Mouse (Mus musculus) large intestine, adult 2 months (tissue): ENCODE data around the gene Anapc11. TPM values are rescaled to one million over a fixed set of nuclear protein-coding genes. Genes with fewer than 3 reads are reported as not detected.
"Not testable (repeated sequence)": the region's sequence is repeated elsewhere in the genome, so short reads cannot be mapped to it uniquely, and the experiment has no call there.

ENCODE experiments used
- DNase-seq: peaks from one replicate; pipeline ENCODE4 v3.0.0-alpha.2; 2012; ENCODE audit warnings: low read depth, low spot score
- WGBS: fragments of 180-500 bp; shearing (Covaris S2); methylation state at CpG from one replicate; pipeline ENCODE4 v1.1.7; 2018; 5-methylcytosine and 5-hydroxymethylcytosine counted together
- polyA plus RNA-seq: library from polyadenylated mRNA; depleted of rRNA; stranded (reverse); fragments of >200 nt; gene quantifications from 2 replicates; pipeline ENCODE4 v1.2.3, GENCODE M21; 2012

Gene Anapc11
- polyA plus RNA-seq, 1 experiment = 85.4 TPM

DNA sequence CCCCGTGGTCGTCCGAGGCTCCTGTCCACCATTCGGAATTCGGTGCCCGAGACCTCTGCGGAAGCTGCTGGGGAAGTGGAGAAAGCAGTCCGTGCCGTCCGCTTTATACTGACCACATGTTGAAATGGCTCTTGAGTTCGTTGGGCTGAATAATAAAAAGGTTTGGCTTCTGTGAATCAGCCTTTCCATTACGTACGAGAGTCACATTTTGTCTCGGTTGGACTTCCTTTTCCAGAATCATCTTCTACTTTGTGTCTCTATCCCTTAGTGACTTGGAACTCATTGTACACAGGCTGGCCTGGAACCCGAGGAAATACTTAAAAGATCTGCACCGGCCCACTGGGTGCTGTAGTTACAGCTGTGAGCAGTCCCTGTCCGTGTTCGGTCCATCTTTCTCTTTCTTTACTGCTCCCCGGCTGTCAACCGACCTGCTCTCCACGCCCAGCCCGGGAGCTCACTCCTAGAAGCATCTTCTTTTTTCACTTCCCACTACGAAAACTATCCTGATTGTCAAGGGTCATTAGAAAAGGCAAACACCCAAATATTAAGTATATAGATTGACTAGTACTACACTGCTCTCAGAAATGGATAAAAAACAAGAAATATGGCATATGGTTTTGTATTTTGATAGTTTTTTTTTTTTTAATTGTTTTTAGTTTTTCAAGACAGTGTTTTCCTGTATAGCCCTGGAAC, 24.5 kb upstream of the Anapc11 start:
- under 1% methylated on average over 23 of the region's 23 CpGs for WGBS
- no peak for DNase-seq

DNA sequence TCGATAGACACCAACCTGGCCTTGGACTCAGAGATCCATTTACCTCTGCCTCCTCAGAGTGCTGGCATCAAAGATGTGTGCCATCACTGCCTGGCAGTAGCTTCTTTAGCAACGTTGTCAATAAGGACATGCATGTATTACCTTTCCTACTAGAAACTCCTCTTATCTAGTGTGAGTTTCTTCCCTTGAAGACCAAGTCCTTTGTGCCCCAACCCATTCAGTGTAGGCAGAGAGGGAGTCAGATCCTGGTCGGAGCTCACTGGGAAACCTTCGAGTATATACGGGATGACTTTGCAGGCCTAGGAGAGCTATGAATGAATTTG, 24.0 kb upstream of the Anapc11 start:
- 27% methylated on average over 5 of the region's 5 CpGs for WGBS
- DNase-seq = no peak

DNA sequence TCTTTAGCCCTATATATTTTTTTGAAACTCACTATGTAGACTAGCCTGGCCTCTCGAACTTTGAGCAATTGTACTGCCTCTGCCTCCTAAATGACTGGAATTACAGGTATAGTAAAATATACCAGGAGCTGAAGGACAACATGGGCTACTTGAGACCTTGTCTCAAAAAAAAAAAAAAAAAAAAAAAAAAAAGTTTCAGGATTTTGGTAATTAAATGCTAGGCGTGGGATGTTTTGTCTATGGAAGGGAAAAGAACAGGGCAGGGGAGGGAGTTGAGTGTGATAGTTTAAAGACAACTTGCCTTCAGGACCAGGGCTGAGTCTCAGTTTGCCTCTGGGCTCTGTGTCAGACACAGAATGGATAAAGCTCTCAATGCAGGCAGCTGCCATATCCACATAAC, 23.2 kb upstream of the Anapc11 start:
- WGBS = 69% methylated on average over 2 of the region's 2 CpGs
- no peak for DNase-seq

DNA sequence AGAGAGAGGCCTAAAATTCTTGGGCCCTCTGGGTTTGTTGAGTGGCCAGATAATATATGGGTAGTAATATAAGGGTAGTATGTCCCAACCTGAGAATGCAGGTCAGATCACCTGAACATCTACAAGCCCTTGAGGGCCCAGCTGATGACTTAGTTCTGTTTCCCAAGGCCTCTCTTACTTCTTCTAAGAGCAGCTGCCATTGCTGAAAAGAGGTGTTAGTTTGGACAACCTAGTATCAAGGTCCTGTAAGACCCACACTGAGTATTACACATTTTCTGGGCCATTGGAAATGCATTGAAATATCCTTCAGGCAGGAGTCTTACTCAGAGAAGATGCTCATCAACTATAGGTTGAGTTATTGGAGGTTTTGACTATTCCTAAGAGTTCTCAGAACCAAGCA, 22.3 kb upstream of the Anapc11 start:
- DNase-seq = no peak

DNA sequence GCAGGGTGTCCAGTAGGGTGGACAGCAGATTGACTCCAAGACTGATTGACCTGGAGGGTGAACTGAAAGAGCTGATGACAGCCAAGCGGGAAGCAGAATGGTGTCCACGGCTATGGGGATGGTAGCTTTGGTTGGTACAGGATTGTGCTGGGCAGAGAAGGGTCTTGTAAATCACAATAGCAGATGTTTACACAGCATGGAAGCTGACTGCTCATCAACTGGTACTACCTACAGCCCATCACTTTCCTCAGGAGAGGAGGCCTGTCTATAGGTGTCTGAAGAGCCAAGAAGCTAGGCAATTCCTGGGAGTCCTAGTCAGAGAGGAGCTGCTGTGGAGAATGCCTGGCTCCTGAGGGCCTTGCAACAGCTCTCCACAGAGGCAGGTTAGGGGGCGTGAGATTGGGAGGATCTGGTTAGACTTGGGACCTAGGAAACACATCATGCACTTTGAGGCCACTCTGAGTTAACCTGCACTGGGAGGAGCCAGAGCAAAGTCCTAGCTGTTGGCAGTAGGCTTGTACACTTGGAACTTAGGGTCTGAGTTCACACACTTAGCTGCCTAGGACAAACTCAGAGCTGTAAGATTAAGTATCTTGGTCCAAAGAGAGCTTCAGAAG, 21.7 kb upstream of the Anapc11 start:
- no peak for DNase-seq
- 74% methylated on average over 3 of the region's 3 CpGs for WGBS

DNA sequence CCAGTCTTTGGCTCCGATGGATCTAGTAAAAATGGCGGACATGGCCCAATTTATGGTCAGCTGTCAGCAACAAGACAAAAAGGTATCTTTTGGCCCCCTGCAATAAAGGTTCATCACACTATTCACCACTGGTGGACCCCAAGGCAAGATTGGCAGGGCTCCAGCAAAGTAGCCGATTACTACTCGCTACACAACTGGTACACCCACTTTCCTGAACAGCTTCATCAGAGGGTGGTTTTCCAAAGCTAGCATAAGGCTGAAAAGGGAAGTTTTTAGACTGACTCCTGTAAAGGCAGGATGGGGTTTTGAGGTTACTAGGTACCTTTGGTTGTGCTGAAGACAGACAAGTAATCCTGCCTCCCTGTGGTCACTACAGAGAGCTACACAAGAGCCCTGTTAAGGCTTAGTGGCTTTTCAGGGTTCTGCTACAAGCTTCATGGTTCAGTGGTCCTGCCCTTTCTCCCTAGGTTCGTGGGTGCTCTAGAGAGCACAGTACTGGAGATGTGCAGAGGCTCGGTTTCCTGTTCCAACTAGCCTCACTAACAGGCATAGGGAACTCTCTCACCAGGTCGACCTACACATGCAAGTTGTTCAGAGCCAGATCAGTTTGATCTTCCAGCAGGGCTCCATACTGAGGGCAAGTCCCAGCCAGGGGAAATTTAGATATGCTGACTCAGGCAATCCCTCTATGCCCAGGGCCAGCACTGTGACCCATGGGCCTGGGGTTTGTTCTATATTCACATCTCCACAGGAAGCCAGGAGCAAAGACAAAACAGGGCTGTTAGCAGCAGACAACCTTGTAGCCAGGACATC, 20.8 kb upstream of the Anapc11 start:
- WGBS = 67% methylated on average over 7 of the region's 7 CpGs
- DNase-seq = no peak

DNA sequence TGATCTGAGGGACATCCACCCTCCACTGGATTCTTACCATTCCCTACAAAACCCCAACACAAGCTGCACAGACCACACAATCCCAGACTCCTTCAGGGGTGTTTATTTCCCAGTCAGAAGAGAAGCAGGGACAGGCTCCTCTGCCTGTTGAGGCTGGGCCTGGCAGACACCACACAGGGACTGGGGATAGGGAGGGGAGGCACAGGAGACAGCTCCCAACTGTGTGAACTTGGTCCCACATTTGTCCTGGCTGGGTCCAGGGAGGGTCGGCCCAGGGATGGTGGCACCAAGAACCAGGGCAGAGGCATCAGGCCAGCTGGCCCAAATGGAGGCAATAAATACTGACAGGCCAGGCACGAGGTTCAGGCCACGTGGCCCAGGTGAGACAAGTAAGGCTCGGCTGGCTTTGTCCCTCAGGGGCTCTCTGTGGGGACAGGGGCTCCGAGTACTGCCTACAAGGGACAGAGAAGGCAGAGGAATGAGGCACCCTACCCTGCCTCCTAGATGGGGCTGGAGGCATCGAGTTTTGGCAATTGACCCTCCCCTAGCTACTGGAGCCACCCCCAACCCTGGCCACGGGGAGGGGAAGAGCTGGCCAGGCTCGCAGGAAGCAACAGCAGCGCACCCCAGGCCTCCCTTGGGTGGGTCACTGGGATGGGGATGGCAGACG, 20.1 kb upstream of the Anapc11 start:
- 59% methylated on average over 10 of the region's 10 CpGs for WGBS

DNA sequence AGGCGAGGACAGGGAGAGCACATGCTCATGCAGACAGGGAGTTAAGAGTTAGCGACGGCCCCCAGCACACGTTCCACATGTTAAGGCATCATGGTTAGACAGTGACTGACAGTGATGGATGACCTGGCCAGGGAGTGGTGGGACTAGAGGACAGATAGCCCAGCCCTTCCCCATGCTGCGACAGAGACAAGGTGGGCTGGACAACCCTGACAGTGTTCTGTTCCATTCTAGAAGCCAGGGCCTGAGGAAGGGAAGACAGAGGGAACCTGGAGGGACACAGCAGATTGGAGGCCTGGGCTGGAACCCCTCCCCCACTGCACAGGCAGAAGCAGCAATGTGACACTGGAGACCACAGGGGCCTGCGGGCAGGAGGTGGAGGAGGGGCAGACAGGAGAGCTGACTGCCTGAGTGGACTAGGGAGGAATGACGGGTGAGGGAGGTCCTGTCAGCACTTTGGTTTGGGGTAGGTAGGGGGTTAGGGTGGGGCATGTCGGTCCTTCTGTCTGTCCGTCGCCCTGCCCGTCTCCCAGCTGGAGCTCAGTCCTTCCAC, 19.5 kb upstream of the Anapc11 start:
- no peak for DNase-seq
- WGBS = 88% methylated on average over 11 of the region's 11 CpGs

More for the DNA sequence above, 20.1 kb upstream of the Anapc11 start:
- no peak for DNase-seq

DNA sequence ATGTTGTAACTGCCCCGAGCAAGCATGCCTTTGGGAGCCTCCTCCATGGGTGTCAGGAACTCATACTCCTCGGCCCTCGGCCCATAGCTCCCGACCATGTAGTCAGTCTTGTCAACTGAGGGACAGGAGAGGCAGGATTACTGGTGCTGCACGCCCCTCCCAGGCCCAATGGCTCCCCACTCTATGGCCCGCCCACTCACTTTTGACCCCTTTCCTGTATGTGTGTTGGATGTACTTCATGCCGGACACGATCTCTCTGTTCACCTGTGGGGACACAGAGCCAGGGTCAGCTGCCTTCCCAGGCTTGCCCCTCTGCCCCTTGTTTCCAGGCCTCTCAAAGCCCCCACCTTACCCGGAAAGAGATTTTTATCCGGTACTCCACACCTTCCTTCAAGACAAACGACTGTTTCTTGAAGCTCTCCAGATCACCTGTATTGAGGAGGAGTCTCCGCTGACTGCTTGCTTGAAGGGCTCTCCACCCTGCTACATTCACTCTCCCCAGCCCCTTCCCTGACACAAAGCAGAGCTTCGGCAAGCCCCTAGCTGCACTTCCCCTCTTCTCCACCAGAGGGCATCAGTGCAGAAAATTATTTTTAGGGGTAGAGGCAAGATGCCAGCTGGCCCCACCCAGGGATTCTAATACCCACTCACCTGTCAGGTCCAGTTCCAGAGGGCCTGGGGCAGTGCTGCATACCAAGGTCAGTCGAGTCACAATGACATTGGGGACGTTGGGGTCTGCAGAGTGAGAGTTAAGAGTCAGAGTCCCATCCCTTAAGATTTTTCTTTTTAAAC, 18.7 kb upstream of the Anapc11 start:
- no peak for DNase-seq

DNA sequence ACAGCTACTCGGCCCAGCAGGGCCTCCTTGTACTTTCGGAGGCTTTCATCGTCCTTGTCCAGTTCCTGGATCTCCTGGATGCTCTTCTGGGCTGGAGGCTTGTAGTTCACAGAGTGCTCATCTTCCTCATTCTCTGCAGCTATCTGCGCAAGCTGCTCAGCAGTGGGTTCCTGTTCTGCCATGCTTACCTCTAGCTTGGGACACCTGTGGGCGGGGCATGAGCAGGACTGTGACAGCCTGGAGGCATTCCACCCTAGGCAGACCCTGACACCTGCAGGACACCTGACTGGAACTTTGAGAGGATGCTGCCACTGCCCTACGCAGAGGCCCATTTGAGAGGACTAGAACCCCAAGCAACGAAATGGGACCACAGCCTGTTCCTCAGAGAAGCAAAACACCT, 18.0 kb upstream of the Anapc11 start:
- WGBS = 22% methylated on average over 7 of the region's 7 CpGs
- no peak for DNase-seq

More for the DNA sequence above, 18.7 kb upstream of the Anapc11 start:
- 55% methylated on average over 15 of the region's 15 CpGs for WGBS

DNA sequence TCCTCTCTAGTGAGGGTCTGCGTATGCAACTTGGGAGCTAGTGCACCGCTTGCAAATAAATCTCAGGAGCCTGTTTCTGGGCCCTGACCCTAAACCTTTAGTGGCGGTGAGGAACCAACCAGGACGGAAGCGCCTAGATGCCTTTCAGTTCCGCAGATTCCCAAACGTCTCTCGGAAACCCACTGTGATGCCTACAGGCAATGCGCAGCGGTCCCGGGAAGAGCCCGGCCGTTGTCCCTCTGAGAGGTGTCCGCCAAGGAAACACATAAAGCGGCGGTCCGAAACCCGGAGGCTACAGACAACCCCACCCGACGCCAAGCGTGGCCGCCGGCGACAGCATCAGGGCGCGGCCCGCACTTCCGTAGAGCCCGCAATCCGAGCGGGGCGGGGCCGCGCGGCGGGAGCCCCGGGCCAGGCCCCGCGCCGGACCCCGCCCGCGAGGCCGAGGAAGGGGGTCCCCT, 17.3 kb upstream of the Anapc11 start:
- DNase-seq = no peak
- under 1% methylated on average over 43 of the region's 44 CpGs for WGBS

DNA sequence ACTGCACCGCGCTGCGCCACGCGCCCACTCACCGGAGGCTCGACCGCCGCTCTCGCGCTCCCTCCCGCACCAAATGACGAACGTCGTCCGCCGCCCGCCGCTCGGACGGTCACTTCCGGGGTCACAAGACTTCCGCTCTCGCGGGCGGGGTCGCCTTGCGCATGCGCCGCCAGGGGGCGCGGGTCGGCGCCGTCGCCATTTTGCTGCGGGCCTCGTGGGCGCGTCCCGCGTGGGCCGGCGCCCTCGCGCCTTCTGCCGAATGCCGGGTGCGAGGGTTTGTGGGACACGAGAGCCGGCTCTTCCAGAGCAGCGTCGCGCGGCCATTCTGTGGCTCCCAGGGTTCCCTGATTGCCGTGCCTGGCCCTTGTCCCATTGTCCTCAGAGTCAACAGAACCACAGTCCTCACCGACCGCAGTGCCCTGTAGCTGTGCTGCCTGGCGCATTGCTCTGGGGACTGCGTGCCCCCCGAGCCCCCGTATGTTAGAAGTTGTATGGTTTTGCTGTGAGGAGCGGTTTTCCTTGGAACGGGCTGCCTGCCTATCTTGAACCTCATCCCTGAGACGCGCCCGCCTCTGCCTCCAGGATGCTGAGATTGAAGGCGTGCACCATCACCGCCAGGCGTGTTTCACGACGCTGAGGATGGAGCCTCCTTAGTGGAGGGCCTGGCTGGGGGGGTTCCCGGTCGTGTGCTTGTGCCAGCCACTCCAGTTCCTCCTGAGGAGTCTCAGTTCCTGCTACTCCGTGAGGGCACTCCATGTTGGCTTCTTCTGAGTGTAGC, 16.5 kb upstream of the Anapc11 start, which contains the start of gene Arhgdia:
Gene Arhgdia, minus strand, starts transcription at position 135 of the 778 bp plus-strand sequence.
- 2% methylated on average over 75 of the region's 75 CpGs for WGBS

DNA sequence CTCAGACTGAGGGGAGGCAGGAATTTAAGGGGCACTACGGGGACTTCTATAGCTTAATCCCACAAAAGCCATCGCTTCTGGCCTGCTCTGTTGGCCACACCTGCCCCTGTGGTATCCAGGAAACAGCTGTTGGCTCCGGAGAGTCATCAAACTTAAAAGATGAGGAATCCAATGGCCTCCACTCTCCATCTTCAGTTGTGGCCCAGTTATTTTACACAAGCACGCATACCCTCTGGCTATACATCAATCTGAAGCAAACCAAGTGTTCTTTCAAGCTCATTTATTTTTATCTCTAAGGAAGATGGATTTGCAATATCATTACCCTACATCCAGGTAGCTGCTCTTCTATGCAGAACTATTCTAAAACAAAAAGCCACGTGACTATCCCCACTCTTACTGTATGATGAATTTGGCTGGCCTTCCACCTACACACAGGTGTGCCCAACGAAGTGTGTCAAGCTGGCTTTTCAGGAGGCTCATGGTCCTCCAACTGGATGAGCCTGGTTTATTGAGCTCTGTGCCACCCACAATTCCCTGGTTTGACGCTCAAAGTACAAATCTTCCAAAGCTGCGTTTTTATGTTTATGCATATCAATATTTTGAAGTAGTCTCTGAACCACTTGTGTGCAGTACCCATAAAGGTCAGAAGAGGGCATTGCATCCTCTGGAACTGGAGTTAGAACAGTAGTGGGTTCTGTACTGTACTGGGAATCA, 15.8 kb upstream of the Anapc11 start:
- DNase-seq = no peak
- 51% methylated on average over 8 of the region's 8 CpGs for WGBS

More for the DNA sequence above, 16.5 kb upstream of the Anapc11 start, which contains the start of gene Arhgdia:
- no peak for DNase-seq

DNA sequence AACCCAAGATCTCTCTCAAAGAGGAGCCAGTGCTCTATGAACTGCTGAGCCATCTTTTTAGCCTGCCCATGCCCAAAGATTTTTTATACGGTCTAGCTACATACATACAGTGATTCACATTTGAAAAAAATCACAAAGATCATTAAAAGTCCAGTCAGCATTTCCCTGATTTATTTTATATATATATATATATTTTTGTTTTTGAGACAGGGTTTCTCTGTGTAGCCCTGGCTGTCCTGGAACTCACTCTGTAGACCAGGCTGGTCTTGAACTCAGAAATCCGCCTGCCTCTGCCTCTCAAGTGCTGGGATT, 15.3 kb upstream of the Anapc11 start:
- not testable (repeated sequence) for DNase-seq

DNA sequence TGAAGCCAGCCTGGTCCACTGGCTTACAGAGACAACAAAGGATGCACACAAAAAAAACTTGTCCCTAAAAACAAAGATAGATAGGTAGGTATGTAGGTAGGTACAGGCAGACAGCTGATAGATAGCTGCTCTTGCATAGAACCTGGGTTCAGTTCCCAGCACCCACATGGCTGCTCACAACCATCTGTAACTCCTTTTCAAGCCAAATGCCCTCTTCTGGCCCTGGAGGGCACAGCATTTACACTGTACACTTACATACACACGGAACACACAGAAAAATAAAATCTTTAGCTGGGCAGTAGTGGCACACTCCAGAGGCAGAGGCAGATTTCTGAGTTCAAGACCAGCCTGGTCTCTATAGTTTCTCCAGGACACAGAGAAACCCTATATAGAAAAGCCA, 14.3 kb upstream of the Anapc11 start:
- 94% methylated on average over 1 of the region's 1 CpGs for WGBS
- no peak for DNase-seq

More for the DNA sequence above, 15.3 kb upstream of the Anapc11 start:
- 96% methylated on average over 2 of the region's 2 CpGs for WGBS

DNA sequence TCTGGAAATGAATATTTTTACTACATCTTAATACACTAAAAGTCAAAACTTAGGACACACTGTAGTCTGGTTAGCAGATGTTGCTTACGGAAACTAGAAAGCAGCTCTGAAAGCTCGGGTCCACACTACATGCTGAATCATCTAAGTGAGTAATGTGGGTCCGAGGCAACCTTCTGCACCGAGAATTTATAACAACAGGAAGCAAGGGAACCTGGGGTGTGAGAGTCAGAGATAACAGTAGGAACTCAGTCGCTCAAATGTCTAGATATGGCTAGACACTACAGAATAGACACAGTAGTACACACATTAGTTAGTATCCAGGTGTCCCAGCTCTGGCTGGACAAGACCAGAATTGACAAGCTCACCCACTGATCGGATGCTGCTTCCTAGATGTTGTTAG, 9.7 kb upstream of the Anapc11 start:
- DNase-seq = no peak
- WGBS = 91% methylated on average over 6 of the region's 6 CpGs

DNA sequence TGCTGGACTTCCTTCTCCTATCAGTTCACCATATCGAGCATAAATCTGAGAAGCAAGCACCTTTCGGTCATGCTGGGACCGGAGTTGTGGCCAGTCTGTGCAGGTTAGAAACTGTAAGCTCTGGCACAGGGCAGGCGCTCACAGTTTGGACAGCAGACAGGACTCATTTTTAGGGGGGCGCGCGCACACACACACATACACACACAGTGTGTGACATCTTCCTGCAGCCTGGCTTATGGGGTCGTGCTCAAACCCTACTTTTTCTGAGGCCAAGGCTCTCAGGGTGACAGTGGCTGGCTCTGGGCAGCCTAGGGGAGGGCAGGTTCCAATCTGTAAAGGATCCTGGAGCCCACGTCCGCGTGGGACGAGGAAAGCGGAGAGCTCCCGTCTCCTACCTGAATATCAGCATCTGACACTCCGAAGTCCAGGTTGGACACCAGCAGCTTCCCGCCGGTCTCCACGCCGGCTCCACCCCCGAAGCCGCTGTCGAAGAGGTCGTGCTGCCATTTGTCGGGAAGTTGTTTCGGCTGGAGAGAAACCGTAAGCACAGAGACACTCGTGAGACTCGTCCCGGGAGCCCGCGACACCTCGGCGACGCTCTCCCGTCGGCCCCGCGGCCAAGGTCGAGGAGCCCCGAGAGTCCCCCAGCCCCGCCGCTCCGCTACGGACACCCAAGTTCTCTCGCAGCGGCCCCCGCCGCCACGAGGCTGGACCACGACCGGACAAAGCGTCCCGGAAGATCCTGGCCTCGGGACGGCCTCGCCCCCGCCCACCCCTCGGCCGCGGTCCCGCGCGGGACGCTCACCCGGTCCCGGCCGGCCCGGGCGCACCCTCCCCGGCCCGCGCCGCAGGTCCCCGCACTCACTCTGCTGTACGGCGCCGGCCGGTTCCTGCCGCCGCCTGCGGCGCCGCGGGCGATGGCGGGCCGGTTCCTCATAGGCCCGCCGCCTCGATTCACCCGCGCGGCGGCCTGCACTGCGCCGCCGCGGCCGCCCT, 683 bp upstream of the Anapc11 start:
- WGBS = 2% methylated on average over 99 of the region's 99 CpGs
- no peak for DNase-seq
